Mouse (Mus musculus) thymus, adult 2 months (tissue): ENCODE results near the gene Vsig2.

Experiments
- CTCF ChIP-seq: fragments of 200-500 bp; IDR thresholded peaks from 2 replicates; pipeline ENCODE4 v1.5.1; 2012; ENCODE audit warnings: mild to moderate bottlenecking, control low read depth, low read length, moderate library complexity, borderline replicate concordance; ENCODE audit not compliant: control insufficient read depth, poor library complexity, insufficient read depth; ENCODE audit errors: extremely low read depth
- POLR2A ChIP-seq: fragments of 200-500 bp; IDR thresholded peaks from 2 replicates; pipeline ENCODE4 v1.6.1; 2012; ENCODE audit warnings: mild to moderate bottlenecking, low read length, control low read depth, moderate library complexity; ENCODE audit not compliant: control insufficient read depth, poor library complexity, insufficient read depth; ENCODE audit errors: extremely low read depth

- TF ChIP-seq POLR2A = no peak
- peak; percentile 77; the same call in 1 of the 2 replicates for TF ChIP-seq CTCF
Measured at GRCm38 (mm10) chr9:37544447-37545165, 5.6 kb downstream of the Vsig2 start.
